In the genomic region with DNA sequence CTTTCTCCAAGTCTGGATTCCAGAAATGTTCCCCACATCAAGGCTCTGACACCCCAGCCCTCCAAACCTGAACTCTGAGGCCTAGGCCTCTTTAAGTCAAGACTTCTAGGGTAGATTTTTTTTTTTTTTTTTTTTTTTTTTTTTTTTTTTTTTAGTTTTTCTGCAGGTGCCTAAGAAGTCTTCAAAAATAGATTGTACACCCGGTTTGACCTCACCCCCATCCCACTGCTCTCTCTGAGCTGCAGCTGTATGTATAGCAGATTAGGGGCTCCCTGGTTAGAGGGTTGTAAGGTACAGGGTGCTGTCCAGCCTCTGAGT, we compare ENCODE assay signal across 1 mouse cellular context.
TF ChIP-seq lines count a peak whose summit lies in the region.

No protein-coding gene starts in this region.

TF ChIP-seq in ES-E14, 5 proteins besides CTCF, POLR2A, EP300 and RAD21:
- TF ChIP-seq ZNF384 (IDR thresholded peaks at IDR 0.05; ENCODE audit: low read depth, low read length): peak; percentile 81; the same call in 1 of the 2 replicates
TF ChIP-seq in ES-E14: peak in this region for 1; not testable (repeated sequence) for 4.
